Mouse (Mus musculus) heart, embryonic 12.5 days (tissue): ENCODE measurements at regions not wholly inside any gene's neighbourhood (a gene's known extent, or its start where the extent isn't known, plus 50 kb on each side); places are given as distances from the start of the nearest gene placed in this dataset.
"Not testable (repeated sequence)": the region's sequence is repeated elsewhere in the genome, so short reads cannot be mapped to it uniquely, and the experiment has no call there.

Source experiments
- ATAC-seq: fragments of 200-750 bp; cut with Nextera tagmentation; 2 replicates; pipeline ENCODE4 v1.8.0; 2017; ENCODE audit warnings: moderate TSS enrichment, moderate library complexity; ENCODE audit not compliant: insufficient number of reproducible peaks, low FRiP score
- H3K27ac ChIP-seq: fragments of 300-500 bp; sonication (generic); 2 replicates; pipeline ENCODE4 v1.5.1; 2016; ENCODE audit warnings: mild to moderate bottlenecking, moderate library complexity; ENCODE audit not compliant: poor library complexity, severe bottlenecking
- H3K27me3 ChIP-seq: fragments of 300-500 bp; sonication (generic); replicated peaks from 2 replicates; pipeline ENCODE4 v1.6.1; 2016; ENCODE audit warnings: mild to moderate bottlenecking, moderate library complexity
- H3K36me3 ChIP-seq: fragments of 300-500 bp; sonication (generic); 2 replicates; pipeline ENCODE4 v1.6.1; 2016; ENCODE audit warnings: mild to moderate bottlenecking, moderate library complexity
- H3K4me1 ChIP-seq: fragments of 300-500 bp; sonication (generic); replicated peaks from 2 replicates; pipeline ENCODE4 v1.6.1; 2016; ENCODE audit warnings: mild to moderate bottlenecking
- H3K4me2 ChIP-seq: fragments of 300-500 bp; sonication (generic); 2 replicates; pipeline ENCODE4 v1.6.1; 2016; ENCODE audit warnings: mild to moderate bottlenecking, moderate library complexity
- H3K4me3 ChIP-seq: fragments of 300-500 bp; sonication (generic); 2 replicates; pipeline ENCODE4 v1.5.1; 2016; ENCODE audit warnings: mild to moderate bottlenecking
- H3K9ac ChIP-seq: fragments of 300-500 bp; sonication (generic); 2 replicates; pipeline ENCODE4 v1.6.1; 2016; ENCODE audit warnings: mild to moderate bottlenecking, moderate library complexity
- H3K9me3 ChIP-seq: fragments of 300-500 bp; sonication (generic); replicated peaks from 2 replicates; pipeline ENCODE4 v1.6.1; 2016; ENCODE audit warnings: mild to moderate bottlenecking, moderate library complexity
- WGBS: fragments of 180-500 bp; shearing (Covaris S2); methylation state at CpG from one replicate; pipeline ENCODE4 v1.1.7; 2016; 5-methylcytosine and 5-hydroxymethylcytosine counted together

GRCm38 (mm10) chr14:86599511-86599910 is 541.5 kb downstream of the Diaph3 start:
- Histone ChIP-seq H3K4me2 (no peak overlapping the region), H3K36me3 (no peaks in the 10 kb centered on the region), H3K4me3 (no peak overlapping the region), H3K9me3 (no peaks in the 10 kb centered on the region), H3K27me3 (no peaks in the 10 kb centered on the region), H3K27ac (no peak overlapping the region), H3K4me1 (no peaks in the 10 kb centered on the region), H3K9ac (no peak overlapping the region)
- no peak for ATAC-seq
- 64% methylated on average over 3 of the region's 3 CpGs for WGBS

GRCm38 (mm10) chr14:86588525-86588924 is 552.5 kb downstream of the Diaph3 start:
- H3K27me3 ChIP-seq, result no peaks in the 10 kb centered on the region
- no peak for ATAC-seq
- H3K4me3 ChIP-seq, result no peak overlapping the region
- H3K9me3 ChIP-seq, result no peaks in the 10 kb centered on the region
- no peak overlapping the region for H3K9ac ChIP-seq
- H3K4me2 ChIP-seq, result no peak overlapping the region
- 65% methylated on average over 2 of the region's 2 CpGs for WGBS
- no peak overlapping the region for H3K27ac ChIP-seq
- H3K36me3 ChIP-seq, result no peaks in the 10 kb centered on the region
- H3K4me1 ChIP-seq, result no peaks in the 10 kb centered on the region

- H3K9me3 ChIP-seq, H3K9ac ChIP-seq, H3K27me3 ChIP-seq, H3K36me3 ChIP-seq, H3K4me3 ChIP-seq, ATAC-seq, H3K4me2 ChIP-seq, H3K27ac ChIP-seq, H3K4me1 ChIP-seq: not testable (repeated sequence)
- WGBS, result 66% methylated on average over 5 of the region's 5 CpGs
Measured at GRCm38 (mm10) chr14:86585959-86586358, 555.1 kb downstream of the Diaph3 start.

- WGBS, result 57% methylated on average over 2 of the region's 2 CpGs
- no peak for ATAC-seq
Measured at GRCm38 (mm10) chr14:86562728-86563127, 578.3 kb downstream of the Diaph3 start.

GRCm38 (mm10) chr14:86537992-86538391 is 603.0 kb downstream of the Diaph3 start:
- Histone ChIP-seq H3K9me3 (no peaks in the 10 kb centered on the region), H3K4me2 (no peak overlapping the region), H3K27me3 (no peaks in the 10 kb centered on the region), H3K4me3 (no peak overlapping the region), H3K27ac (no peak overlapping the region), H3K36me3 (no peaks in the 10 kb centered on the region), H3K9ac (no peak overlapping the region), H3K4me1 (no peaks in the 10 kb centered on the region)
- 76% methylated on average over 5 of the region's 5 CpGs for WGBS
- no peak for ATAC-seq

More at GRCm38 (mm10) chr14:86562728-86563127, 578.3 kb downstream of the Diaph3 start:
- no peak overlapping the region for H3K4me2 ChIP-seq
- peaks cover 4% of the 10 kb centered on the region; the same call in 1 of the 2 replicates for H3K4me1 ChIP-seq
- no peaks in the 10 kb centered on the region for H3K9me3 ChIP-seq
- no peak overlapping the region for H3K9ac ChIP-seq
- H3K36me3 ChIP-seq, result no peaks in the 10 kb centered on the region
- H3K4me3 ChIP-seq, result no peak overlapping the region
- no peak overlapping the region for H3K27ac ChIP-seq
- H3K27me3 ChIP-seq, result no peaks in the 10 kb centered on the region

- Histone ChIP-seq H3K9ac (no peak overlapping the region), H3K27me3 (no peaks in the 10 kb centered on the region), H3K4me1 (no peaks in the 10 kb centered on the region), H3K27ac (no peak overlapping the region), H3K4me3 (no peak overlapping the region), H3K36me3 (no peaks in the 10 kb centered on the region), H3K9me3 (no peaks in the 10 kb centered on the region), H3K4me2 (no peak overlapping the region)
- ATAC-seq, result no peak
- WGBS, result 85% methylated on average over 1 of the region's 1 CpGs
Measured at GRCm38 (mm10) chr14:86536341-86537027, 604.6 kb downstream of the Diaph3 start.

GRCm38 (mm10) chr14:86510408-86510807 is 630.6 kb downstream of the Diaph3 start:
- H3K36me3 ChIP-seq, result no peaks in the 10 kb centered on the region
- H3K4me1 ChIP-seq, result no peaks in the 10 kb centered on the region
- H3K9ac ChIP-seq, result no peak overlapping the region
- no peak for ATAC-seq
- no peak overlapping the region for H3K4me2 ChIP-seq
- H3K27ac ChIP-seq, result no peak overlapping the region
- no peak overlapping the region for H3K4me3 ChIP-seq
- H3K9me3 ChIP-seq, result no peaks in the 10 kb centered on the region
- 83% methylated on average over 9 of the region's 9 CpGs for WGBS
- no peaks in the 10 kb centered on the region for H3K27me3 ChIP-seq

- H3K36me3 ChIP-seq, result no peaks in the 10 kb centered on the region
Measured at GRCm38 (mm10) chr14:86509686-86510085, 631.3 kb downstream of the Diaph3 start.

GRCm38 (mm10) chr14:86506286-86506685 is 634.7 kb downstream of the Diaph3 start:
- ATAC-seq, result no peak
- no peaks in the 10 kb centered on the region for H3K9me3 ChIP-seq
- no peak overlapping the region for H3K27ac ChIP-seq
- no peak overlapping the region for H3K4me2 ChIP-seq
- no peaks in the 10 kb centered on the region for H3K4me1 ChIP-seq
- 87% methylated on average over 6 of the region's 6 CpGs for WGBS
- H3K9ac ChIP-seq, result no peak overlapping the region
- H3K27me3 ChIP-seq, result no peaks in the 10 kb centered on the region
- no peak overlapping the region for H3K4me3 ChIP-seq
- H3K36me3 ChIP-seq, result no peaks in the 10 kb centered on the region

More at GRCm38 (mm10) chr14:86509686-86510085, 631.3 kb downstream of the Diaph3 start:
- Histone ChIP-seq H3K27ac (no peak overlapping the region), H3K9me3 (no peaks in the 10 kb centered on the region), H3K4me2 (no peak overlapping the region), H3K9ac (no peak overlapping the region), H3K4me1 (no peaks in the 10 kb centered on the region), H3K27me3 (no peaks in the 10 kb centered on the region), H3K4me3 (no peak overlapping the region)
- ATAC-seq, result no peak
- WGBS, result 79% methylated on average over 6 of the region's 6 CpGs

GRCm38 (mm10) chr14:86490826-86491225 is 650.2 kb downstream of the Diaph3 start:
- Histone ChIP-seq H3K27me3 (no peaks in the 10 kb centered on the region), H3K4me1 (peaks cover 12% of the 10 kb centered on the region; the same call in 1 of the 2 replicates), H3K9me3 (no peaks in the 10 kb centered on the region), H3K4me2 (no peak overlapping the region), H3K4me3 (no peak overlapping the region), H3K27ac (no peak overlapping the region), H3K36me3 (no peaks in the 10 kb centered on the region), H3K9ac (no peak overlapping the region)
- ATAC-seq, result no peak
- 72% methylated on average over 4 of the region's 4 CpGs for WGBS

- Histone ChIP-seq H3K36me3 (no peaks in the 10 kb centered on the region), H3K4me2 (0 out of 2 replicates have a peak overlapping the region, but pooled peaks have one; percentile 12), H3K9ac (no peak overlapping the region)
Measured at GRCm38 (mm10) chr14:86489872-86490631, 651.0 kb downstream of the Diaph3 start.

More at GRCm38 (mm10) chr14:86489872-86490631, 651.0 kb downstream of the Diaph3 start:
- peaks cover 12% of the 10 kb centered on the region; the same call in 1 of the 2 replicates for H3K4me1 ChIP-seq
- 56% methylated on average over 13 of the region's 13 CpGs for WGBS
- H3K9me3 ChIP-seq, result no peaks in the 10 kb centered on the region
- H3K27me3 ChIP-seq, result no peaks in the 10 kb centered on the region
- H3K27ac ChIP-seq, result no peak overlapping the region
- ATAC-seq, result no peak
- no peak overlapping the region for H3K4me3 ChIP-seq
